Mouse (Mus musculus): ENCODE results near the gene Nisch.

Gene Nisch

GRCm38 (mm10) chr14:31215157-31216002, 1.4 kb downstream of the Nisch start:
- peak; percentile 90 for DNase-seq

GRCm38 (mm10) chr14:31214684-31215083, 2.1 kb downstream of the Nisch start:
- DNase-seq, result no peak

- no peak for DNase-seq
These were observed 2.9 kb downstream of the Nisch start for GRCm38 (mm10) chr14:31213868-31214267.

DNA sequence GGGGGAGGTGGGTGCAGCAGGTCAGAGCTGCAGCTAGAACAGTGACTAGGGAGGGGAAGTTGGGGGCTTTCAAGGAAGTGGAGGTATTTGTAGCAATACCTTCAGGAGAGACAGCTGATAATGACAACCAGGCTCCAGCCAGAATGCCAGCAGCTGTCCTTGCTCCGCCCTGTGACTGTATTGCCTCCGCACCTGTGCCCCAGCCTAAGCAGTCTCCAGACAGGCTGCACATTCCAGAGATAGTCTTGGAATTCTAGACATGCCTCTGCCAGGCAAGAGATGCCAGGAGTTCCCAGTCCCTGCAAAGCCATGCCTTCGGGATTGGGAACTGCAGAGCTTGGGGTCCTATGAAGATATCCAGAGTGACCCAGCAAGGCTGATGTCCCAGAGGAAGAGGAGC, 4.2 kb downstream of the Nisch start:
- DNase-seq, result no peak

DNA sequence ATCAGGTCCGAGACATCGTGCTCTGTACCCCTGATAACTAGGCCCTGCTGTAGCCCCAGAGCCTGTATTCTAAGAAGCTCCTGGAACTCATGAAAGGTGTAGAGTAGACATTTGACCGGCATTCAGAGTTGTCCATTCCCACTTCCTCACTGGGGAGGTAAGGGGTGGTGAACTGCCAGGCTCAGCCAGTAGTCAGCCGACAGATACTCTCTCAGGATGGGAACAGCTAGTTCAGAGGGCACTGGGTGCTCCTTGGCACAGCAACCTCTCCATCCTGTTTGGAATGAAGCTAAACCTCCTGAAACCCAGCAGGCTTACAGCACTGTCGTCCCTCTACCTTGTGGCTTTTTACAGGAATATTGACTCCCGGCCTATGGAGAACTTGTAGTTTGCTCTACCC, 4.9 kb downstream of the Nisch start:
- DNase-seq, result no peak

GRCm38 (mm10) chr14:31209133-31209557, 7.6 kb downstream of the Nisch start:
- DNase-seq, result no peak

- DNase-seq, result no peak
These were observed 8.7 kb downstream of the Nisch start, which contains the start of gene Tnnc1 for GRCm38 (mm10) chr14:31208084-31208483. Tnnc1 (plus strand) TSS chr14:31208312.

GRCm38 (mm10) chr14:31207070-31207830, 9.5 kb downstream of the Nisch start:
- DNase-seq, result peak; percentile 42

DNA sequence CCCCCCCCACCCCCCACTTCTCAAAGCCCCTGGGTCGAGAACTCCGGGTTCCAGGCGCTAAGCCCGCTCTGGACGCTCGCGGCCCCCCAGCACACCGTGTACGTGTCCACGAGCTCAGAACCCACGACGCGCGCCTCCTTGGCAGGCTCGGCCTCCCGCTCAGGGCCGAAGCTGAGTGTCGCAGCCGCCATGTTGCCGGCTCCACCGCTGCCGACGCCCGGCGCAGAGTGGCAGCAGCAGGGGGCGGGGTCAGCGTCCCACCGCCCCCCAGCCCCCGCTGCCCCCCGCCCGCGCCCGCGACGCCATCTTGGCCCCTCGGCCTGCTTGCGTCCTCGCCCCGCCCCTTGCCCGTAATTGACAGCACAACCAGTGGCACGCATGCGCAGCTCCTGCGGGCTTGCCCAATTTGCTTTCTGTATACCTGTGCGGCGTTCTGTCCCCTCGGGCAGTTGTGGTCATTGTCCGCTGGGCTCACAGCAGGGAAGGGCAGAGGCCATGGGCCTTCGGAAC, 10.2 kb downstream of the Nisch start:
- peak; percentile 98 for DNase-seq

- peak; percentile 67 to 74 for DNase-seq
These were observed 10.9 kb downstream of the Nisch start for GRCm38 (mm10) chr14:31205562-31206467.

GRCm38 (mm10) chr14:31205244-31205561, 11.5 kb downstream of the Nisch start:
- no peak for DNase-seq

GRCm38 (mm10) chr14:31204844-31205243, 11.9 kb downstream of the Nisch start:
- DNase-seq, result no peak

DNA sequence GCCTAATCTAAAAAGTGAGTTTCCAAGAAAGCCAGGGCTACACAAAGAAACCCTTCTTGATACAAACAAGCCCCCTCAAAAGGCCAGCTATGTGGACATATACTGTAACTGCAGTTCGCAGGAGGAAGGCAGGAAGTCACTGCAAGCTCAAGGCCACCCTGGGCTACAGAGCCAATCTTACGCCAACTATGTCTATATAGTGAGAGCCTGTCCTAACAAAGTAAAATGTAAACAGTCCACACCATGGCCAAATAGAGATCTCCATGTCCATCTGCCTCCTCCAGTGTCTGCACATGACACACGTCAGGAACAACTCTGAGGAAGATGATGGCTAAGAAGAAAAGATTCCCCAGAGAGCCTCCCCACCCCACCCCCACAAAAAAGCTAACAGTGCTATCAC, 16.7 kb downstream of the Nisch start:
- DNase-seq, result no peak

- no peak for DNase-seq
These were observed 17.1 kb downstream of the Nisch start for GRCm38 (mm10) chr14:31199599-31199998.

GRCm38 (mm10) chr14:31197547-31198516, 18.9 kb downstream of the Nisch start:
- DNase-seq, result no peak

DNA sequence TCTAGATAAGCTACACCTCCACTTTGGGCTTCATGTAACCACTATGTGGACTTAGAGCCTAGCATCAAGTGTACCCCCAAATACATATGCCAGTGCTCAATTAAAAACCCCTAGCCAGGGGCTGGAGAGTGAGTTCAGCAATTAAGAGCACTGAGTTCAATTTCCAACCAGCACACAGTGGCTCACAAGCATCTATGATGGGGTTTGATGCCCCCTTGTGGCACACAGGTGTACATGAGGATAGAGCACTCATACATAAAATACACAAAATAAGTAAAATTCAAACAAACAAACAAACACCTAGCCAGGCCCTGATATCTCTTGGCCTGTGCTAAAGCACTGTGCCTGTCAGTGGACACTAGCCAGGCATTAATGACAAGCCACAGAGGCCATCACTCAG, 20.8 kb downstream of the Nisch start:
- DNase-seq, result peak; percentile 72

- no peak for DNase-seq
These were observed 21.2 kb downstream of the Nisch start for GRCm38 (mm10) chr14:31195521-31195920.

GRCm38 (mm10) chr14:31194891-31195513, 21.7 kb downstream of the Nisch start:
- DNase-seq, result peak; percentile 67 to 71

DNA sequence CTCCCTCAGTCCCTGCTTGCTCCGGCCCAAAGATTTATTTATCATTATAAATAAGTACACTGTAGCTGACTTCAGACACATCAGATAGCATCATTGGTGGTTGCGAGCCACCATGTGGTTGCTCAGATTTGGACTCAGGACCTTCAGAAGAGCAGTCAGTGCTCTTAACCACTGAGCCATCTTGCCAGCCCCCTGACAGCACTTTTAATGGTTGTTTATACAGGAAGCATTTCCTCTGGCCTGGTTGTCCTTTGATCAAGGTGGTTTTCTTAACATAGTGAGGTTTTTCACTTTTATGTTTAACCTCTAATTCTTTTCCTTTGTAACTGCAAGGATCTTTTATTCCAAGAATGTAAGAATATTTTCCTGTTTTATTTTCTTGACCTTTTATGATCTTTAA, 22.3 kb downstream of the Nisch start:
- DNase-seq, result no peak

- DNase-seq, result peak; percentile 55 to 59
These were observed 23.0 kb downstream of the Nisch start for GRCm38 (mm10) chr14:31193791-31194190.

- peak; percentile 69 to 73 for DNase-seq
These were observed 24.8 kb downstream of the Nisch start for GRCm38 (mm10) chr14:31191936-31192335.

Measured in cerebellum, postnatal 14 days (tissue).